Comparison of ENCODE assay signal across 7 mouse cellular contexts in genomic region chr5:75143092-75143491, GRCm38 (mm10). TPM values are rescaled to one million over a fixed set of nuclear protein-coding genes. Genes with fewer than 3 reads are reported as not detected.
DNase-seq lines count a peak whose midpoint lies in the region; ATAC-seq and TF ChIP-seq lines count a peak whose summit lies in the region.

No protein-coding gene starts in this region.

- H3K4me1 ChIP-seq in heart, embryonic 15.5 days (replicated peaks) = peaks cover 6% of the 10 kb centered on the region; the same call in 1 of the 2 replicates
- no peaks in the 10 kb centered on the region for H3K4me1 ChIP-seq in lung, embryonic 15.5 days
- H3K4me1 ChIP-seq in olfactory bulb, adult 2 months (ENCODE audit: control insufficient read depth, insufficient read depth, low read length) = peaks cover 4% of the 10 kb centered on the region

- no peaks in the 10 kb centered on the region for H3K36me3 ChIP-seq in heart, embryonic 15.5 days
- H3K36me3 ChIP-seq in lung, embryonic 15.5 days = no peaks in the 10 kb centered on the region

- ATAC-seq in heart, embryonic 15.5 days (replicated peaks; ENCODE audit: insufficient number of reproducible peaks, insufficient read depth, low FRiP score, low read depth) = peak; percentile 31; the same call in 1 of the 2 replicates
- peak; percentile 46; the same call in 1 of the 2 replicates for ATAC-seq in lung, embryonic 15.5 days (ENCODE audit: borderline replicate concordance, extremely low read depth, low FRiP score, low TSS enrichment)

- peak overlapping the region; percentile 37 for H3K4me3 ChIP-seq in heart, embryonic 15.5 days
- H3K4me3 ChIP-seq in lung, embryonic 15.5 days = peak overlapping the region; percentile 23
- peak overlapping the region; percentile 13 for H3K4me3 ChIP-seq in olfactory bulb, adult 2 months (ENCODE audit: insufficient read depth, low read depth, low read length)

- H3K27ac ChIP-seq in heart, embryonic 15.5 days = no peak overlapping the region
- H3K27ac ChIP-seq in lung, embryonic 15.5 days = no peak overlapping the region
- no peak overlapping the region for H3K27ac ChIP-seq in olfactory bulb, adult 2 months (ENCODE audit: insufficient read depth, low read depth, low read length)

- TF ChIP-seq CTCF in olfactory bulb, adult 2 months (IDR thresholded peaks at IDR 0.05; ENCODE audit: insufficient read depth, low read depth, low read length) = no peak

- peak; percentile 79 for DNase-seq in CD4-positive, CD25-positive, alpha-beta regulatory T cell, adult 2 months (ENCODE audit: low read depth, low spot score)
- peak; percentile 92 for DNase-seq in NIH3T3 (ENCODE audit: low read depth)
- peak; percentile 80 for DNase-seq in embryo, embryonic 9.5 days (ENCODE audit: extremely low spot score)
- peak; percentile 77 for DNase-seq in kidney, postnatal 14 days

- TF ChIP-seq POLR2A in olfactory bulb, adult 2 months (IDR thresholded peaks at IDR 0.05; ENCODE audit: insufficient read depth, low read depth, low read length) = no peak

- H3K27me3 ChIP-seq in heart, embryonic 15.5 days = peaks cover 43% of the 10 kb centered on the region
- H3K27me3 ChIP-seq in lung, embryonic 15.5 days = peaks cover 42% of the 10 kb centered on the region

- H3K4me2 ChIP-seq in heart, embryonic 15.5 days = peak overlapping the region; percentile 64
- peak overlapping the region; percentile 54 for H3K4me2 ChIP-seq in lung, embryonic 15.5 days

- H3K9me3 ChIP-seq in heart, embryonic 15.5 days (replicated peaks) = no peaks in the 10 kb centered on the region
- no peaks in the 10 kb centered on the region for H3K9me3 ChIP-seq in lung, embryonic 15.5 days

- H3K9ac ChIP-seq in heart, embryonic 15.5 days = peak overlapping the region; percentile 17; the same call in 1 of the 2 replicates
- peak overlapping the region; percentile 27; the same call in 1 of the 2 replicates for H3K9ac ChIP-seq in lung, embryonic 15.5 days

- 2% methylated on average over 14 of the region's 14 CpGs for WGBS in heart, embryonic 15.5 days
- WGBS in lung, embryonic 15.5 days = 2% methylated on average over 14 of the region's 14 CpGs
- WGBS in olfactory bulb, adult 2 months = 5% methylated on average over 14 of the region's 14 CpGs

RNA-seq across cellular contexts. Expression of gene Pdgfra, which starts 9.0 kb away (rescaled TPM):
- 14.7 and 19.0 TPM in 2 replicates for polyA plus RNA-seq in heart, embryonic 15.5 days (2015; fragmentation: Nextera tagmentation; extraction: Ambion mirVana)
- polyA plus RNA-seq in lung, embryonic 15.5 days (2015; fragmentation: Nextera tagmentation; extraction: Ambion mirVana) = 39.5 and 43.6 TPM in 2 replicates
- not detected in 2 replicates for polyA plus RNA-seq in olfactory bulb, adult 2 months (2012; ENCODE audit: insufficient read depth, insufficient read length, low replicate concordance, missing spikeins)

Comparison
In these comparisons a context has a peak if more than half of its experiments do, and no peak if none do; other contexts are left out.
1. RNA of gene Pdgfra, which starts 9.0 kb away (polyA plus RNA-seq): 39.5 to 43.6 TPM in lung, embryonic 15.5 days and 14.7 to 19.0 TPM in heart, embryonic 15.5 days; not detected in olfactory bulb, adult 2 months; every median in the first group is over 10 times any median in the second.
2. Peak in every context shown above with its lines, with median percentiles within 50 percentile points of each other: DNase-seq and H3K4me3 ChIP-seq.